Mouse (Mus musculus) kidney, postnatal 36 days (tissue): ENCODE results near the gene Omg.

ENCODE experiments used
- DNase-seq, 2 experiments: peaks; one replicate each; pipeline ENCODE4 v3.0.0; 2021 to 2022; ENCODE audit warnings: mixed read lengths in 2 of 2

The Omg gene

GRCm38 (mm10) chr11:79515331-79515730 lies 11.4 kb upstream of the Omg start:
- DNase-seq = no peak

GRCm38 (mm10) chr11:79511970-79512369 lies 8.1 kb upstream of the Omg start:
- no peak for DNase-seq

- DNase-seq = no peak
Measured at GRCm38 (mm10) chr11:79504506-79504905, 622 bp upstream of the Omg start.

- DNase-seq = no peak
Measured at GRCm38 (mm10) chr11:79502917-79503316, 967 bp downstream of the Omg start.

- peak; percentile 10 to 15 for DNase-seq
Measured at GRCm38 (mm10) chr11:79494976-79495800, 8.7 kb downstream of the Omg start.

GRCm38 (mm10) chr11:79484721-79485120 lies 19.2 kb downstream of the Omg start:
- DNase-seq = no peak

- no peak for DNase-seq
Measured at GRCm38 (mm10) chr11:79483876-79484528, 19.9 kb downstream of the Omg start.

- DNase-seq = no peak
Measured at GRCm38 (mm10) chr11:79483392-79483791, 20.5 kb downstream of the Omg start.

GRCm38 (mm10) chr11:79468097-79468496 lies 35.8 kb downstream of the Omg start:
- no peak for DNase-seq

GRCm38 (mm10) chr11:79460756-79461450 lies 43.0 kb downstream of the Omg start:
- DNase-seq = no peak

- DNase-seq = no peak
Measured at GRCm38 (mm10) chr11:79459846-79460245, 44.0 kb downstream of the Omg start.

GRCm38 (mm10) chr11:79457928-79458327 lies 46.0 kb downstream of the Omg start:
- DNase-seq = no peak

- peak; percentile 79 to 80 for DNase-seq
Measured at GRCm38 (mm10) chr11:79452966-79453365, 50.9 kb downstream of the Omg start.
